Mouse (Mus musculus): Measurements from ENCODE around the gene Fank1.

The Fank1 gene

GRCm38 (mm10) chr7:133776626-133776996 lies at the start of gene Fank1:
Fank1 (plus strand) TSS chr7:133776861.
- DNase-seq (ENCODE audit: low spot score): peak; percentile 92

GRCm38 (mm10) chr7:133727027-133727426 lies 49.6 kb upstream of the Fank1 start:
- DNase-seq (ENCODE audit: low spot score): no peak

GRCm38 (mm10) chr7:133729351-133729750 lies 47.3 kb upstream of the Fank1 start:
- DNase-seq (ENCODE audit: low spot score): no peak

- no peak for DNase-seq (ENCODE audit: low spot score)
Measured at GRCm38 (mm10) chr7:133730324-133731191, 46.1 kb upstream of the Fank1 start.

GRCm38 (mm10) chr7:133731971-133732645 lies 44.6 kb upstream of the Fank1 start:
- DNase-seq (ENCODE audit: low spot score): no peak

- no peak for DNase-seq (ENCODE audit: low spot score)
Measured at GRCm38 (mm10) chr7:133740558-133740957, 36.1 kb upstream of the Fank1 start.

- DNase-seq (ENCODE audit: low spot score): no peak
Measured at GRCm38 (mm10) chr7:133742530-133743325, 33.9 kb upstream of the Fank1 start.

- DNase-seq (ENCODE audit: low spot score): no peak
Measured at GRCm38 (mm10) chr7:133743611-133744010, 33.0 kb upstream of the Fank1 start.

- DNase-seq (ENCODE audit: low spot score): no peak
Measured at GRCm38 (mm10) chr7:133744209-133744608, 32.5 kb upstream of the Fank1 start.

GRCm38 (mm10) chr7:133744701-133745100 lies 32.0 kb upstream of the Fank1 start:
- no peak for DNase-seq (ENCODE audit: low spot score)

GRCm38 (mm10) chr7:133747372-133747771 lies 29.3 kb upstream of the Fank1 start:
- DNase-seq (ENCODE audit: low spot score): no peak

GRCm38 (mm10) chr7:133748753-133749152 lies 27.9 kb upstream of the Fank1 start:
- DNase-seq (ENCODE audit: low spot score): no peak

GRCm38 (mm10) chr7:133750666-133751065 lies 26.0 kb upstream of the Fank1 start:
- no peak for DNase-seq (ENCODE audit: low spot score)

GRCm38 (mm10) chr7:133751163-133751562 lies 25.5 kb upstream of the Fank1 start:
- no peak for DNase-seq (ENCODE audit: low spot score)

GRCm38 (mm10) chr7:133757961-133758455 lies 18.7 kb upstream of the Fank1 start:
- no peak for DNase-seq (ENCODE audit: low spot score)

- no peak for DNase-seq (ENCODE audit: low spot score)
Measured at GRCm38 (mm10) chr7:133758716-133759115, 17.9 kb upstream of the Fank1 start.

- peak; percentile 93 for DNase-seq (ENCODE audit: low spot score)
Measured at GRCm38 (mm10) chr7:133759611-133760353, 16.9 kb upstream of the Fank1 start.

GRCm38 (mm10) chr7:133762696-133763095 lies 14.0 kb upstream of the Fank1 start:
- DNase-seq (ENCODE audit: low spot score): no peak

- DNase-seq (ENCODE audit: low spot score): no peak
Measured at GRCm38 (mm10) chr7:133764425-133764824, 12.2 kb upstream of the Fank1 start.

GRCm38 (mm10) chr7:133765240-133765848 lies 11.3 kb upstream of the Fank1 start:
- DNase-seq (ENCODE audit: low spot score): no peak

- no peak for DNase-seq (ENCODE audit: low spot score)
Measured at GRCm38 (mm10) chr7:133765849-133766243, 10.8 kb upstream of the Fank1 start.
